Mouse (Mus musculus) megakaryocyte, embryonic 14.5 days (primary cell): ENCODE data around the gene Ms4a7.

ENCODE experiments used
- FLI1 ChIP-seq: IDR thresholded peaks from 2 replicates; pipeline ENCODE4 v1.6.1; 2012; ENCODE audit warnings: low read length, inconsistent platforms, mixed read lengths
- GATA1 ChIP-seq: IDR thresholded peaks from 3 replicates; pipeline ENCODE4 v1.6.1; 2012; ENCODE audit warnings: mixed read lengths, low read length, inconsistent platforms, borderline replicate concordance

DNA sequence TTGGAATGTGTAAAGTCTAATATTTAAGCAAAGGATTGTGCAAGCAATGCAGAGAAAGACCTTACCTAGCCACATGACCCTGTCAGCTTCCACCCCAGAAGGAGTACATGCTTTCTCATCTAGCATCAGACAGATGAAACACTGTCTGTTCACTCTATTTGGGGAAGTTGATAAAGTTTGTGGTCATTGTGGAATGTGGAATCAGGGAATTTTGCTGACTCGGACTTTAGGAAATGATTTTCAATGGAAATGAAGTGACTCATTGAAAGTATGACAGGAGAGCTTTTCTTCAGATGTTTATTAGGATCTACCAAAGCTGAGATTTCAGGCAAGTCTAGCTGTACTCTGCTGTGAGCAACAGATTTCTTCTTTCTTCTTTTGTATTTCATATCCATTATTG is 14.8 kb downstream of the Ms4a7 start:
- TF ChIP-seq GATA1 (no peak), FLI1 (no peak)
